Mouse (Mus musculus): ENCODE measurements around the gene Tpx2. TPM values are rescaled to one million over a fixed set of nuclear protein-coding genes. Genes with fewer than 3 reads are reported as not detected.

Tpx2 gene
- total RNA-seq, 2 experiments from 2014 or later: 52.3 to 103 TPM

- no peak for ATAC-seq (replicated peaks; ENCODE audit: low FRiP score, low TSS enrichment, poor library complexity, severe bottlenecking)
Measured at GRCm38 (mm10) chr2:152847057-152847814, 528 bp upstream of the Tpx2 start.

DNA sequence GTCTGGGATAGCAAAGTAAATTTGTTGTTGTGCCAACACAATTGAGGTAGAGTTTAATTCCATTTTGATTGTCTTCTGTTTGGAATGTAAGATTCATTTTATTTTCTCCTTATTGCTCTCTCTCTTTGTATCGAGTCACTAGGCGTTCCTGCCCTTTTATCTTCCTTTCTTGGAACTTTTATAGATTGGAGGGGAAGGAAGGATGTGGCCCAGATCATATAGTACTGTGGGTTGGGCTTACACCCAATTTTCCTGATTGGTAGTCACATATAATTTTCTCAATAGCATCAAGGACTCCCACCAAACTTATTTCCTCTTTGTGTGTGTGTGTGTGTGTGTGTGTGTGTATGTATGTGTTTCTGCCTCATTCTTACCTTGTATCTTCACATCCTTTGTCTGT is 702 bp downstream of the Tpx2 start:
- ATAC-seq (replicated peaks; ENCODE audit: low FRiP score, low TSS enrichment, poor library complexity, severe bottlenecking): no peak

DNA sequence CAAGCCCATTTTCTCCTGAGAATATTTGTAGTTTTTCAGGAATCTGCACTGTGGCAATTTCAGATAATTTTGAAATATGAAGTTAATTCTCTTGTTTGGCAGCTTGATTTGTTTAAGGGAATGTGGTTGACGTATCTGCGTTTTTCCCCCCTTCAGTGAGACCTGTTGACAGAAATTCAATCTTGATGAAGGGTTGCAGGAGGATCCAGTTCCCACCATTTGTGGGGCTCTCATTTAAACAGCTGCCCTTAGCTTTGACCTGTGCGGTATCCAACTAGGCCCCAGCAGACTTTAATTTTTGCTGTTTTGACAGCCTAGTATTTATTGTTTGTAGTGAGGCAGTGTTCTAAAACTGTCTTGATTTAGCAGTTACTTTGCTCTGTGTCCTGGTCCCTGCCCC is 11.7 kb downstream of the Tpx2 start:
- ATAC-seq (replicated peaks; ENCODE audit: low FRiP score, low TSS enrichment, poor library complexity, severe bottlenecking): no peak

- no peak for ATAC-seq (replicated peaks; ENCODE audit: low FRiP score, low TSS enrichment, poor library complexity, severe bottlenecking)
Measured at GRCm38 (mm10) chr2:152861891-152862290, 14.1 kb downstream of the Tpx2 start.

- ATAC-seq (replicated peaks; ENCODE audit: low FRiP score, low TSS enrichment, poor library complexity, severe bottlenecking): peak; percentile 73
Measured at GRCm38 (mm10) chr2:152862638-152863037, 14.9 kb downstream of the Tpx2 start.

DNA sequence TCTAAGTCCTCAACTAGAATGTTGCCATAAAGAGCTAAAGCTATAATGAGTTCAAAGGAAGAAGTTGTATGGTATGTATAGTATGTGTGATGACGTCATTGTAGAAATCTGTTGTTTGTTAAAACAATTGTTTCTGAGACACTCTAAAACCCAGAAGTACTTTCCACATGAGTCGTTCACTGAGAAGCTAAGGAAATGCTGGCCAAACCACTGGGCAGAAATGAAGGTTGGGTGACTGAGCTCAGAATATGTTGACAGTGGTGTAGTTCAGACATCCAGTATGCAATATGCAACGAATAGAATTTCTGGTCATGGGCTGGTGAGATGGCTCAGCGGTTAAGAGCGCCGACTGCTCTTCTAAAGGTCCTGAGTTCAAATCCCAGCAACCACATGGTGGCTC is 15.6 kb downstream of the Tpx2 start:
- no peak for ATAC-seq (replicated peaks; ENCODE audit: low FRiP score, low TSS enrichment, poor library complexity, severe bottlenecking)

- ATAC-seq (replicated peaks; ENCODE audit: low FRiP score, low TSS enrichment, poor library complexity, severe bottlenecking): peak; percentile 73
Measured at GRCm38 (mm10) chr2:152878239-152878638, 30.5 kb downstream of the Tpx2 start.

DNA sequence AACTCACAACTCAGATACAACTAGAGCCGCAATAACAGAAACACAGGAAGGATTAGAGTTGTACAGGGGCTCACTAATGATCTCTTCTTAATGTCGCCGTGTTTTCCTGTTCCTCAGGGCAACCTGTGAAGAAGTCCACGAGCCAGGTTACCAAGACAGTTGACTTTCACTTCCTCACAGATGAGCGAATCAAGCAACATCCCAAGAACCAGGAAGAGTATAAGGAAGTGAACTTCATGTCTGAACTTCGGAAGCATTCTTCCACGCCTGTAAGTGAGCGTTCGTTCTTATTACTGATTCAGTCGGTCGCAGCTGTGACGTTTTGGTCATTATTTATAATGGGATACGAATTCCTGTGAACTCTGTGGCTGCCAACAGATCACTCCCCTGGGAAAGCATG is 33.1 kb downstream of the Tpx2 start:
- ATAC-seq (replicated peaks; ENCODE audit: low FRiP score, low TSS enrichment, poor library complexity, severe bottlenecking): no peak

DNA sequence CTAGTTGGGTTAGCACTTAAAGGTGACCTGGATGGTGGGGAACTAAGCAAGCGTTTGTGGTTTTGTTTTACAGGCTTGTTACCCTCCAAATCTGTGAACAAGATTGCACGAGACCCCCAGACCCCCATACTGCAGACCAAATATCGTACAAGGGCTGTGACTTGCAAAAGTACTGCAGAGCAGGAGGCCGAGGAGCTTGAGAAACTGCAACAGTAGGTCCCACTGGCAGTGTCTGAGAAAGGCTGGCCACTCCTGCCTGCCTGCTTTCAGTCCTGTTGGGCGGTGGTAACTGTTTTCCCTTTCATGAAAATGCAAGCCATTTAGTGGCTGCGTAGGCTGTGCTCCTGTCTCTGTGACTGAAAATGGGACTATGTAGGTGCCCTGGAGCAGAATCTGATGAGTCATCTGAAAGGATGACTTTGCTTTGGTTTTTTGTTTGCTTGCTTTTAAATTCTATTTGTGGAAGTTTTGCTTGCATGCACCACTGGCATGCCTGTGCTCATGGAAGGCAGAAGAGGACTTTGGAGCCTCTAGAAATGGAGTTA is 36.4 kb downstream of the Tpx2 start:
- no peak for ATAC-seq (replicated peaks; ENCODE audit: low FRiP score, low TSS enrichment, poor library complexity, severe bottlenecking)

DNA sequence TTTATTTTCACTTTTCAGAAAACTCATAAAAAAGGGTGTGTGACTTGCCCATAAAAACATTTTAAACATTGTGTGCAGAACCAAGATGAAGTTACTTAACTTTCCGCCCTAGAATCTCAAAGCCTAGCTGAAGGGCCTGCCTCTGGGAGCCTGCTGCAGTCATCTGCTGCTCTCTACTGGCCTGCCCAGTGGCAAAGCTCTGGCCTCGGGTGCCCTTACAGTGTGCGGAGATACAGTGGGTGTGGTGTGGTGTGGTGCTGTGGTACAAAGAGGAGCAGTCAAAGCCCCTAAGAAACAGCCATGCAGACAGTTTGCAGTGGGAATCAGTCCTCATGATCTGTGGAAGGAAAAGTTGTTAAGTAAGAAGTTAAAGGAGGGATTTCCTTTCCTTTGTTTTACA is 39.5 kb downstream of the Tpx2 start:
- ATAC-seq (replicated peaks; ENCODE audit: low FRiP score, low TSS enrichment, poor library complexity, severe bottlenecking): 0 out of 2 replicates have a peak, but pooled peaks have one; percentile 55

- no peak for ATAC-seq (replicated peaks; ENCODE audit: low FRiP score, low TSS enrichment, poor library complexity, severe bottlenecking)
Measured at GRCm38 (mm10) chr2:152888774-152889173, 41.0 kb downstream of the Tpx2 start.

DNA sequence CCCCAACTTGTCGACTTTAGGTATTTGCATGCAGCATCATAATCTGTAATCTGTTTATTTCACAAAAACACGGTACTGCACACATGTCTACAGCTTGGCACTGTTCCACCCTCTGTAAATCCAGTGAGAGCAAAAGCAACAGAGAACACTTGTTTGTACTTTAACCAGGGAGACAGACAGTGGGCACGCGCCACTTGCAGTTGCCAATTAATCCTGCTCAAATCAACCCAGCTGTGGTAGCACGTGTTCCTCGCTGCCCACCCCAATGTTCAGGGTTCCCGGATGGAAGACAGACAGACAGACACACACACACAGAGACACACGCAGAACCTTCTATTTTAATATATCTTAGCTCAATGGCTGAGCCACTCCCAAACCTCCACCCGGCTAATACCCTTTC is 48.1 kb downstream of the Tpx2 start:
- no peak for ATAC-seq (replicated peaks; ENCODE audit: low FRiP score, low TSS enrichment, poor library complexity, severe bottlenecking)

GRCm38 (mm10) chr2:152896926-152897325 is 49.2 kb downstream of the Tpx2 start:
- ATAC-seq (replicated peaks; ENCODE audit: low FRiP score, low TSS enrichment, poor library complexity, severe bottlenecking): no peak

- no peak for ATAC-seq (replicated peaks; ENCODE audit: low FRiP score, low TSS enrichment, poor library complexity, severe bottlenecking)
Measured at GRCm38 (mm10) chr2:152899011-152899410, 51.2 kb downstream of the Tpx2 start.

DNA sequence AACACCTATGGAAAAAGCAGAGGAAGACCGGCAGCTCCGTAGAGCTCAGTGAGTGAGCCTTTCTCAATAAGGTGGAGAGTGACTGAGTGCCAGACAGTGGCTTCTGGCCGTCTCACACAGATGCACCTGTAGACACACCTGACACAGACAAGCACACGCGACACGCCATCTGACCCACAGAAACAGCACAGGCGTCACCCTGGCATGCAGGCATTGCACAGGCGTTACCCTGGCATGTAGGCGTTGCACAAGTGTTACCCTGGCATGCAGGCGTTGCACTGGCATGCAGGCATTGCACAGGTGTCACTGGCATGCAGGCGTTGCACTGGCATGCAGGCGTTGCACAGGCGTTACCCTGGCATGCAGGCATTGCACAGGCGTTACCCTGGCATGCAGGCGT is 53.5 kb downstream of the Tpx2 start:
- no peak for ATAC-seq (replicated peaks; ENCODE audit: low FRiP score, low TSS enrichment, poor library complexity, severe bottlenecking)

GRCm38 (mm10) chr2:152902658-152903057 is 54.9 kb downstream of the Tpx2 start:
- no peak for ATAC-seq (replicated peaks; ENCODE audit: low FRiP score, low TSS enrichment, poor library complexity, severe bottlenecking)

GRCm38 (mm10) chr2:152903586-152903985 is 55.8 kb downstream of the Tpx2 start:
- ATAC-seq (replicated peaks; ENCODE audit: low FRiP score, low TSS enrichment, poor library complexity, severe bottlenecking): no peak

GRCm38 (mm10) chr2:152904127-152904643 is 56.4 kb downstream of the Tpx2 start:
- no peak for ATAC-seq (replicated peaks; ENCODE audit: low FRiP score, low TSS enrichment, poor library complexity, severe bottlenecking)

GRCm38 (mm10) chr2:152905036-152905829 is 57.5 kb downstream of the Tpx2 start:
- no peak for ATAC-seq (replicated peaks; ENCODE audit: low FRiP score, low TSS enrichment, poor library complexity, severe bottlenecking)

- ATAC-seq (replicated peaks; ENCODE audit: low FRiP score, low TSS enrichment, poor library complexity, severe bottlenecking): no peak
Measured at GRCm38 (mm10) chr2:152906274-152907037, 58.7 kb downstream of the Tpx2 start.

Data from megakaryocyte-erythroid progenitor cell, adult 5-6 weeks (primary cell).